Mouse (Mus musculus) T-helper 1 cell (primary cell): ENCODE results near the gene 2010003K11Rik.

Experiments used
- in situ Hi-C: fragments of 300-600 bp; cut with MboI, MseI; formaldehyde crosslinking; loops from one replicate; pipeline ENCODE4 v1.15.1; 2025; ENCODE audit warnings: high pct_unique_total_duplicates

The 2010003K11Rik gene

DNA sequence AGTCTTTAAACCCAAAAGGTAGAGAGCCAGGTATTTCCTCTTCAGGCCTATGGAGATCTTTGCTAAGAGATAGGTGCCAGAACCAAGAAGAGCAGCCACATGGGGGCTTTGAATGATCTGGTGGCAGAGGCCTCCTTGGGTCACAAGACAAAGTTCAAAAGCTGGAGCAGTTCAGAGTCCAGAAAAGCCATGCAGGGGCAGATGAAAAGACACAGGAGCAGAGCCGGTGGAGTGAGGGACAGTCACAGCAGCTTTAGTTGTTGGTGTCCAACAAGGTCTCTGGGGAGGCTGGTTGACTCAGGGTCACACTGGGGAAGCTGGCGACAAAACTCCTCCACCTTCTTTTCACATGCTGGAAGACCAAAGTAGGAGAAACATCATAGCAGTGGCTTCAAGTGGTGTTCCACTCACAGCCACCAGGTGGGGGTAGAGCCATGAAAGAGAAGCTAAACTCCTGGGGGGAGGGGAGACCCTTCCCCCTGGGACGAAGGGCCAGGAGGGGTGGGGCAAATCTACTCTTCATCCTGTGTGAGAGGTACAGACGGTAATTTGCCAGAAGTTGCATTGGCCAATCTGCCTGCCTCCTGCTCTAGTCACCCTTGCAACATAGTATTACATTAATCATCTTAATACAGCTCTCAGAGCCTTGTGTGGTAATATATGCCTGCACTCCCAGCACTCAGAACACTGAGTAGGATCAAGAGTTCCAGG is 965 bp downstream of the 2010003K11Rik start:
- in situ Hi-C loops: no loop called here

DNA sequence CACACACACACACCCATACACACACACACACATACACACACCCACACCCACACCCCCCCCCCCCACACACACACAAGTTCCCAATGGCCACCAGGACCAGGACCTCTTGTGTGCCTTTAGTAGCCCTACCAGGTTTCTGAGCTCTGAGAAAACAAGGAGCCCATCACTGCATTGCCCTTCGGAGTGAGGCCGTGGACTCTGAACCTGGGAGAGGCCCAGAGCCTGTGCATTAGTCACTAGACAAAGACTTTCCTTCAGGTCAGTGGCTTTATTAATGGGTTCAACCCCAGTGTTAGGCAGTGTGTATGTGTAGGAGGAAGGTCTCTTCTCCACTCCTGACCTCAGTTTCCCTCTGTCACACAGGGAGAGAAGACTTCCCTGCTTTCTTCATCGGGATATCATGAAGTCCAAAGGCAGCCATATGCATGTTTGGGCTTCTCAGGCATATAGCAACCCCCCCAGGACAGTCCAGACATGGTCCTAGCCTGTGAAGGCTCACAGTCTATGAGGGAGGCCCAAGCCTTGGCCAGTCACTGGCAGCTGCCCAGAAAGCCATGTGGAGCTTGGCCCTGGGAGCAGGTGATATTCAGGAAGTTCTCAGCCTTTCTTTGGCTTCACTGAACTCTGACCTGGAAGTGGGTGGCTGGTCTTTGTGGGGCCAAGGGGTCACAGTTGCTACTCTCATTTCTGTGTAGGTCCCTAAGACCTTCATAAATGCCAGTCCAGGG is 1.7 kb downstream of the 2010003K11Rik start:
- in situ Hi-C loops: no loop called here

DNA sequence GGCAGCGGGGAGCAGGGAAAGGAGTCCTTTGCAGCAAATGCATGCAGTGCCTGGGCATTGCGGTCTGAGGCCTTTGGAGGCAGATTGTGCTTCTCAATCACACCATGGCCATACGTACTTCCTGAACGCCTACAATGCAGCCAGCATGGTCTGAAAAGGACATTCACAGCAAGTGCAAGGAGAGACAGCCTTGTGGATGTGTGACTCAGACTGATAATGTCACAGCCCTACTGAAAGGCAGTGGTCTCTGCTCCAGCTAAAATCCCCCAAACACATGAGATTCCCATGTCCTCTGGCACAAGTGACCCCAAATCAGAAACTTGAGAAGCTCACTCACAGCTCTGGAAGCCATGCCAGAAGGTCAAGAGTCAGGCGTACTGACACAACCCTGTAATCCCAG is 2.6 kb downstream of the 2010003K11Rik start:
- in situ Hi-C loops: no loop called here

DNA sequence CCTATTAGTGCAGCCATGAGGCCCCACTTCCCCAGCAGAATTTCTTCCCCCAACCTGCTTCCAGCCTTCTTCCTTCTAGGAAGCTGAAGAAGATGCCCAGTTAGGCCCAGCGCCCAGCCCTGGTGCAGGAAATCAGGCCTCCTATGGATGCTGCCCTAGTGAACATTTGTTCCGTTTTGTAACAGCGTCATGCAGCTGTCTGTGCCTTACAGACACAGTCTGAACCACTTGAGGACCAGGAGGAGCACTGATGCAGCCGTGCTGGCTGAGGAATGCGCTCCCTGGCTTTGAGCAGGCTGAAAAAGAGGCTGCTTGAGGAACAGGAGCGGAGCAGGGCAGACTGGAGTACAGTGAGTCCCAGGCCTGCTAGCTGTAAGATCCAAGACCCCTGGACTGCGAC is 3.7 kb downstream of the 2010003K11Rik start:
- in situ Hi-C loops: no loop called here

DNA sequence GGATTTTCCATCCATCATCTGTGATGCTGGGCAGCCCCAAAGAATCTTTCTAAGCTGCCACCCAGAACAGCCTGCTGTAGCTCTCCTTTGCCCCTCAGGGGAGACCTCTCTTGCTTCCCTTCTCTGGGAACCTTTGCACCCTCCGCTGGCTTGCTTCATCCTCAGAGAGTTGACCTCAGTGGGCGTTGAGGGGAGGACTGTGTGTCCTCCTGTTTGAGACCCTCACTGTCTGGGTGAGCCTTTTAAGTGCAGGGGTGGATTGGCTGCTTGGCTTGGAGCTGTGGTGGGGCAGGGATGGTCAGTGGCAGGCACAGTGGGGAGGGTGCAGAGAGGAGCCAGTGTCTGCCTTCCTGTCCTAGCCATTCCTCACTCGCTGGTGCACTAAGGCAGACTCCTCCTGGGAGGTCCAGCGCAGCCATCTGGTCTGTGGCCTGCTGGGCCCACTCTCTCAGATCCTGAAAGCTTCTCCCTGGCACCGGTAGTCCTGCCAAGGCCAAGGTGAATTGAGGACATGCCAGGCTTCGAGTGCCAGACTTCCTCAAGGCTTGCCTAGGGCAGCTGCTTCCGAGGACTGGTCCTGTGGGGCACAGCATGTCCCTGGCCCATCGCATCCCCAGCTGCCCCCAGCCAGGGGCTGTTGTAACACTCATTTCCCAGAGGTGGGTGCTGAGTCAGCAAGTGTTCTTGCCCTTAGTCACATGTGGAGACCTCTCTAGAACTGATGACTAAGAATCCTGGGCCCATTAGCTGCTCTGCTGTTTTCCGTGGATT is 5.7 kb downstream of the 2010003K11Rik start:
- in situ Hi-C loops: no loop called here

DNA sequence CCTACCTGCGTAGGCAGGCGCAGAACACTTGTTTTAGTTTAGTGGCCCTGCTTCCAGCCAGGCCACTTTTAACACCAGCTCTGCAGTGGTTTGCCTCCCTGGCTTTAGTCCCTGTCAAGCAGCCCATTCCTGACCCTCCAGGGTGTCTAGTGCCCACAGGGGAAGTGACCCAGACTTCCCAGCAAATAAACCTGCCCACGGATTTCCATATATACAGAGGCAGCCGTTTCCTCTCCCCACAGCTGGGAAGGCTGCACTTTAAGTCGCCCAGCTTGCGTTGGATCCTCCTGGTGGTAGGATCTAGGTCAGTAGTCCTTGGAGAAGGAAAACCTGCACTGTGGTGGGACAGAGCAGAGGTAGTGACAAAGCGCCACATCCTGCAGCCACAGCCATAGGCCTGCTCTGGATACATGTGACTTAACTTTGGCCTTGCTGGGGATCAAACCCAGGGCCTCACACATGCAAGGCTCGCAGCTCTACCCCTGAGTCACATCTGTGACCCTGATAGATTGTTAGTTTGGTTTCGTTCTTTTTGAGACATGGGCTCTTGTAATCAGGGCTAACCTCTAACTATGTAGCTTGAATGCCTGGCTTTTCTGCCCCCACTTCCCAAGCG is 7.2 kb downstream of the 2010003K11Rik start:
- in situ Hi-C loops: no loop called here

DNA sequence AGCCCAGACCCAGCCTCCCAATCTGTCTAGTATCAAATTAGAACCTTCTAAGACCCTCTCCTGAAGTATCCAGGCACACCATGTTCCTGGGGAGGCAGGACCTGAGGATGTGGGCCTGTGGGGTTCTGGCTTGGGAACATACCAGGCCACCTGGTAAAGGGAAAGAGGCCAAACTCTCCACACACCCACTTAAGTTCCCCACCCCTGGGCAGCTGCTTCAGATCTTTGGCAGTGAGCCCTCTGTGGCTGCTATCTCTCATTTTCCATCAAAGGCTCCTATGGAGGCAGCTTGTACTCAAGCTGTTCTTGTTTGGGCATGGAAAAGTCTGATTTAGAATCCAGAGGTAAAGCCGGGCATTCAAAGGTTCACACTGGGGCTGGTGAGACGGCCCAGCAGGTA is 10.5 kb downstream of the 2010003K11Rik start:
- in situ Hi-C loops: no loop called here

DNA sequence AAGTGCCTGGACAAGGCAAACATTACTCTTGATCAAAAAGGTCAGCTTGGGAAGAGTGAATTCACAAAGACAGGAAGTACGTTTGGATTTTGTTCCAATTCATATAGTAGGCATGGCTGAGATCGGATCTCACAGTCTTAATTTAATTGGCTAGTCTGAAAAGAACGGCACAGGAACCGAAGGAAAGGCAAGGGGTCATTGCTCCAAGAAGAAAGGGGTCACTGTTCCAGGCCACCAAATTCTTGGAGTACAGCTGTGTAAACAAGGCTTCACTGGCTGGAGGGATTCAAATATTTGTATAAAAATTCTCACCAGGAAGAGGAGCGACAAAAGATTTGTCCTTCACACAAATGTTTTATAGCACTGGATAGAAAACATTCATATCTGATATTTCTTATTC is 13.4 kb downstream of the 2010003K11Rik start:
- in situ Hi-C loops: no loop called here

DNA sequence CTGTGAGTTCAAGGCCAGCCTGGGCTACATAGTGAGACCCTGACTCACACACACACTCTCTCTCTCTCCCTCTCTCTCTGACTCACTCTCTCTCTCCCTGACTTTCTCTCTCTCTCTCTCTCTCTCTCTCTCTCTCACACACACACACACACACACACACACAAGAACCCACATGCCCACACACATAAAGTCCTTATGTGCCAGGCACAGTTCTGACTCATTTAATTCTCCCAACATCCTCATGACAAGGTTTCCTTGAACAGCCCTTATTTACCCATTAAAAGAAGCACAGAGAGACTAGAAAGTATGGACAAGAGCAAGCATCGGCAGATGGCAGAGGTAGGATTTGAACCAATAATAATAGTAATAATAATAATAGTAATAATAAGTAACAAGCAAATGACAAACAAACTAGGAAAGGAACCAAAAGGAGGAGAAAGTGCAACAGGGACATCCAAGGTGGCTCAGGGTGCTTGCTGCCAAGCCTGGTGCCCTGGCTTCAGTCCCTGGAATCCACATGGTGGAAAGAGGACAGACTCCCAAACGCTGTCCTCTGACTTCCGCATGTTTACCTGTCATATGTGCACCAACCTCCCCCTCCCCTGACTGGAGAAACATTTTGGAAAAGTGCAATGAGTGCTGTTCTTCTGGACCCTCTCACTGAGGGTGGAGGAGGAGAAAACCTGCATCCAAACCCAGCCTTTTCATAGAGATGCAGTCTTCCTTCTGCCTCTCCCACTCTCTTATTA is 16.1 kb downstream of the 2010003K11Rik start:
- in situ Hi-C loops: no loop called here

DNA sequence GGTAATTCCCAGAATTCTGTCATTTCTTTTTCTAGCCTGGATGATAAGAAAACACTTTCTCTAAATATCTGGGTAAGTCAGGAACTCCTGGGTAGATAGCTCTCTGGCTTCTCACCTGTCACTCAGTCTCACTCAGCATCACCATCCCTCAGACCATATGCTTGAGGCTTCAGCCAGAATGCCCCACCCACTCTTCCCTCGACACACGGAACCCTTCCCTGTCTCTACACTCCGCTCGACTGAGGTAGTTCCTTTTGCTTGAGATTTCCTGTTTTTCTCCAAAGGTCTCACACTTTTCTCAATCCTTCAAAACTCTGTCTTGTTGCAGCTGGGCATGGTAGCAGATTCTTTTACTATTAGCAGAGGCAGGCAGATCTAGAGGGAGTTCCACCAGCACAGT is 17.1 kb downstream of the 2010003K11Rik start:
- in situ Hi-C loops: no loop called here

DNA sequence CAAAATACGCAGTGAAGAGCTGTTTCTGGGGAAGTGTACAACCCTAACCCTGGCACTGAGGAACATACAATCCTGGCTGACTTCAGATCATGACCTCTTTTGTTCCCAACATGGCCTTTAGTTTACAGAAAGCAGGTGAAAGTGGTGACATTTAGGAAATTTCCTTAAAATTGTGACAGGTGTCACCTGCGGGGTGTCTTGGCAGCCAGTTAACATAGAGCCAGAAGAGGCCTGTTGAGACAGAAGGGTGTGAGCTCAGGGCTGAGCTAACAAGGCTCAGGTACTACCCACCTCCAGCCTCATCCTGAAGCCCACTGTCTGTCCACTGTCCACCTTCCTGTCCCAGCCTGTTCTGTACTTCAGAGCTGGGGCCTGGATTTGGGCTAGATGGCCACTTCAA is 18.3 kb downstream of the 2010003K11Rik start:
- in situ Hi-C loops: no loop called here

DNA sequence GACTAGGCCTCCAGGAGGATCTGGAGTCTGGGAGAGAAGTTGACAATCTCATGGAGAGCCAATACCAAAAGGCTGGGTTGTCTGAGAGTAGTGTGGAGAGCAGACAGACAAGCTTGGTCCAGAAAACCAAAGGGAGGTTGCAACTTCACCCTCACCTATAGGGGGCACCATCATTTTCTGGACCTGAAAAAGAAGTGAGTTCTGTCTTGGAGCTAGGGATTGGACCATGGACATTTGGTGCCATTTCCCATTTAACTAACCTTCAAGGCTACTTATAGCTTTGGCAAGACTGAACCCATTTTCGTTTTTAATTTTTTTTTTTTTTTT is 20.2 kb downstream of the 2010003K11Rik start:
- in situ Hi-C loops: no loop called here

DNA sequence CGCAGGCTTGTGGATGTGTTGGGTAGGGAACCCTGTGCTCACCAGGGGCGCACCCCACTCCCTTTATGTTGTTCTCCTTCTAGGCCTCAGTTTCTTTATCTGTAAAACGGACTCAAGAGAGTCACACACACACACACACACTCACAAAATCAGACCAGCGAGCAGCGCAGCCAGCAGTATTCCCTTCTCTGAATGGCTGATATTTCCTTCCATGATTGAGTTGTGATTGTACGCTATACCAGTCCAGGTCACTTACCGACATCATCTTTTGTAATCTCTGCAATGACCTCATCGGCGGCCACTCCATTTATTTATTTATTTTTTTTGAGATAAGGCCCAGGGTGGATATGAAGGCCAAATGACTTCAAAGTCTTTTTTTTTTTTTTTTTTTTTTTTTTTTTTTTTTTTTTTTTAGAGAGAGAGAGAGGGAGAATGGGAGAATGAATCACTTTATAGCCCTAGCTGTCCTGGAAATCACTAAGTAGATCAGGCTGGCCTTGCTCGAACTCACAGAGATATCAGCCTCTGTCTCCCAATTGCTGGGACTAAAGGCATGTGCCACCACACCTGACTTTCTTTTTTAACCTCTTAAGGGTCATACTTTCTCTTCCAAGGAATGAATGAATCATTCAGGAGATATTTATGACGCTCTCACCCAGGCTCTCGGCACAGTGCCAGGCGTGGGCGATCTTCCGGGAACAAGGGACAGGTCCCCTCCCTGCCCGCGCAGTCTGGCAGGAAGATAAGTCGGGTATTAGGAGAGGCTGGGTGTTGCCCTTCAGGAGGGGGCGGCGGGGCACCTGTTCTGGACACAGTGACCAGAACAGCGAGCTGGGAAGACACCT is 20.8 kb downstream of the 2010003K11Rik start, which contains the start of gene Syt12:
Syt12 (minus strand) TSS at position 103 of the 845 bp plus-strand sequence.
- in situ Hi-C loops: no loop called here

DNA sequence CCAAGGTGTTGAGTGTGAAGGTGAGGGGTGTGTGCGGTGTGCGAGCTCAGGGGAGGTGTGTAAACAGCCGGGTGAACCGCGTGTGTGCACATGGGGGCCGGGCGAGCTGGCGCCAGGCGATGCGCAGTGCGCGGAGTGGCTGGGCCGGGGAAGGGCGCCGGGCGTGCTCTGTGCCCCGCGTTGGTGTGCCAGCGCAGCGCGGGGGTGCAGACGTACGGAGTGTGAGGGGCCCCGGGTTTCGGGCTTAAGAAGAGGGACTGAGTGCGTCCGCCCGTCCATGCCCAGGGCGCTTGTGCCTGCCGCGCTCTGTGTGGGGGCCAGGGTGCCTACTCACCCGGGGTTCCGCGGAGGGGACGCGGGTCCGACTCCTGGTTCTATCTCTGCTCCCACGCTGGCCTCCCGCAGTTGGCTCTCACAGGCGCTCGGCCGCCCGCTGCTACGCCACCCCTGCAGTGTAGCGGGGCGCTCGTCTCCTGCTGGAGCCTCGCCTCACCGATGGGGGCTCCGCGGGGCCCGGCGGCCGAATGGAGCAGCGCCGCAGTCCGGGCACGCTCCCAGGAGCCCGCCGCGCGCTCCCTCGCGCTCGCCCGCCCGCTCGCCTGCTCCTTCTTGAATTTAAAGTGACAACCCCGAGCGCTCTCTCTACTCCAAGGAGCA is 21.7 kb downstream of the 2010003K11Rik start:
- in situ Hi-C loops: no loop called here

DNA sequence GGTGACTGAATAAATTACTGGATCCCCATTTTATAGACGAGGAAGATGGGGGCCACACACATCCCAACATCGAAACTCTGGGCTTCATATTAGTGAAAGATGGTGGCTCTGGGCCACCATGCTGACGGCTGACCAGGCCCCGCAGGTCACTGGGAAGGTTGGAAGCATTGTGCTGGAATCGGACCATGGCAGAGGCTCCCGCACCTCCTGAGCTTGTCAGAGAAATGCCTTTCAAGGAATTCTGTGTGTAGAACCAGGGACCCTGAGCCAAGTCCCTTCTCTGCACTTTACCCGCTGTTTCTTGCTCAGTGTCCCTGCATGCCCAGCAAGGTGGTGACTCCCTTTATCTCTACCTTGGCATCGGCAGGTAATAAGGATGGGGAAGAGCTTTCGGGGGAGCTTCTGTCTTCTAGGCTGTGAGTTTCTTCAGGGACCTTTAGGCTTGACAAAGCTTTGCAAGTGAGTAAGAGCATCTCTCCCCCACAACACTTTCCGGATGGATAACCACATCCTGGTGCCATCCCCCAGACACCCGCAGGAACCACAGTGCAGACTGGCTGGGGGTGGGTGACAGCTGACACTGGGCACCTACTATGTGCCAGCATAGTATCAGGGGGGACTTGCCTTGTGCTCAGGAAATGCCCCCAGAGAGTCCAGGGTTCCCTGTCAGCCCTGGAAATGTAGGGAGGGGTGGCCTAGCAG is 23.0 kb downstream of the 2010003K11Rik start:
- in situ Hi-C loops: no loop called here

DNA sequence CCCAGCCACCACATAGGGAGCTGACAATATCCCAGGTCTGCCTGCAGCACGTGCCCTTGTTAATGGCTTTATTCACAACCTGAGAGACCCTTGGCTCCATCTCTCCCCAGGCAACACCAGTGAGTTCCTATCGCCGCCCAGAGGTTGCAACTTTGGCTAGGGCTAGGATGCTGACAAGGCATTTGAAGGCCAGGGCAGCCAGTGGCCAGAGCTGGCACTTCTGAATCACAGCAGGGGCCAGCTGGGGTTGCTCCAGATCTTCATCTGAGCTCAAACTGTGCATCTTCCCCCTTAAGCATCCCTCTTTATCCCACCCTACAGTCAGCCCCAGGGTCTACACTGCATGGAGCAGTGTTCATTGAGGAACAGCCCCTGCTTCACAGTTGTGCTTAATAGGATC is 23.6 kb downstream of the 2010003K11Rik start:
- in situ Hi-C loops: no loop called here

DNA sequence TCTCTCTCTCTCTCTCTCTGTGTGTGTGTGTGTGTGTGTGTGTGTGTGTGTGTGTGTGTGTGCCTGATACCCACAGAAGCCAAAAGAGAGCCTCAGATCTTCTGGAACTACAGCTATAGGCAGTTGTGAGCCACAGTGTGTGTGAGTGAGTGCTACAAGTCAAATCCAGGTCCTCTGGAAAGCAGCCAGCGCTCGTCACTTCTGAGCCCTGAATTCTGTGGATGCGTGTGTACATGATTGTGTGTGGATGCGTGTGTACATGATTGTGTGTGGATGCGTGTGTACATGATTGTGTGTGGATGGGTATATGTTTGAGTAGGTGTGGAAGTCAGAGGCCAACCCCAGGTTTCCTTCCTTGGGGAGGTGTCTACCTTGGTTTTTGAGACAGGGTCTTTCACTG is 24.8 kb downstream of the 2010003K11Rik start:
- in situ Hi-C loops: no loop called here

DNA sequence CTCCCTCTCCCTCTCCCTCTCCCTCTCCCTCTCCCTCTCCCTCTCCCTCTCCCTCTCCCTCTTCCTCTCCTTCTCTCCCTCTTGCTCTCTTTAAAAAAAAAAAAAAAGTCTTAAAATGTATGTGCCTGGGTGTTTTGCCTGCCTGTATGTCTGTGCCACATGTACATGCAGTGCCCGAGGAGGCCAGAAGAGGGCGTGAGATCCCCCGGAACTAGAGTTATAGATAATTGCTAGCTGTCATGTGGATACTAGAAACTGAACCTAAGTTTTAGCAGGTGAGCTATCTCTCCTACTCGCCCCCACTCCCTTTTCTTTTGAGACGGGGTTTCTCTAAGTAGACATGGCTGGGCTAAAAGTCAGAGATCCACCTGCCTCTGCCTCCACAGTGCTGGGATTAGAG is 30.0 kb downstream of the 2010003K11Rik start:
- in situ Hi-C loops: no loop called here

DNA sequence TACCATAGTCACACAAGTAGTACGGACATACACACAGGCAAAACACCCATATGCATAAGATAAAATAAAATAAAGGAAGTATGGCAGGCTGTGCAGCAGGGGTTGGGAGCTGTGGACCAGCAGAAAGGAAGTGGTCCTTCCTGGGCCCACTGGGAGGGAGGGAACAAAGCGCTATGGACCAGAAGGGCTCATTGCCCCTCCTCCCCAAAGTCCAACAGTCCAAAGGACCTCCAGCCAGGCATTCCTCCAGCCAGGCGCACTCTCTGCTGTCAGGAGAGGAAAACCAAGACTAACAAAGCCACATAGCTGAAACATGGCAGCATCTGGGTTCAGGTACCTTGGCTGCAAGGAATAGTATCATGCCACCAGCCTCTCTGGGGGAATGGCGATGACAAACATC is 33.7 kb downstream of the 2010003K11Rik start:
- in situ Hi-C loops: no loop called here
